Mouse (Mus musculus) lung, adult 2 months (tissue): Measurements from ENCODE around the gene Fam193b.

Experiments used
- CTCF ChIP-seq: fragments of 200-500 bp; IDR thresholded peaks from 2 replicates; pipeline ENCODE4 v1.5.1; 2011; ENCODE audit warnings: mild to moderate bottlenecking, low read length, control low read depth; ENCODE audit not compliant: insufficient read depth
- POLR2A ChIP-seq: fragments of 200-500 bp; IDR thresholded peaks from 2 replicates; pipeline ENCODE4 v1.6.1; 2011; ENCODE audit warnings: low read depth, mild to moderate bottlenecking, control low read depth, low read length, borderline replicate concordance; ENCODE audit errors: extremely low read depth

DNA sequence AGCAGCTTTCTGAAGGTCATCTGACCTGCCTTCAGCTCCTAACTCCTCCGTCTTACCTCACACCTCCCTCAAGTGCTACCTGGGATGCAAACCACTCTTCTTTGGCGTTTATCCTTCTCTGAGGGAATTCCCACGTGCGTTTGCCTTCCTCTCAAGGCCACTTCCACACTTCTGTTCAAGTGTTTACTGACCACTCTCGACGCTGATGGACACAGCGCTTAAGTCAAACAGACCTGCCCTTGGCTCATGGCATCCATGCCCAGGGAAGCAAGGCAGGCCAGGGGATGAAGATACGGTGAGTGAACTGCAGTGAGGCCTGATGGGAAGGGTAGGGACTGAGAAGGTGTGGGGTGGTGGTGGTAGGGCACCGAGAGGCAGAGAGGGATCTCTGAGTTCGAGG lies 70.3 kb downstream of the Fam193b start:
- TF ChIP-seq POLR2A (no peak), CTCF (no peak)
